Mouse (Mus musculus): ENCODE results near the gene Vps52.
A peak's percentile ranks its signal among the peaks of the same experiment; 100 is the strongest.
"Not testable (repeated sequence)": the region's sequence is repeated elsewhere in the genome, so short reads cannot be mapped to it uniquely, and the experiment has no call there.

- peak; percentile 47; the same call in 1 of the 2 replicates for TF ChIP-seq CTCF (IDR thresholded peaks at IDR 0.05; ENCODE audit: extremely low read depth, insufficient read depth, insufficient read length, insufficient replicate concordance)
- TF ChIP-seq POLR2A (IDR thresholded peaks at IDR 0.05; ENCODE audit: low read depth, low read length) = not testable (repeated sequence)
These were observed 26.5 kb downstream of the Vps52 start for GRCm38 (mm10) chr17:33982136-33982535.

Measured in spleen, adult 2 months (tissue).